Mouse (Mus musculus) c-Kit-positive CD71-positive TER-119-negative erythroid progenitor cells, embryonic 14.5 days (primary cell): ENCODE measurements around the gene Htr1a.

ENCODE experiments used
- DNase-seq: peaks from one replicate; pipeline ENCODE4 v3.0.0-alpha.2; 2013; ENCODE audit warnings: low read depth

Gene Htr1a

DNA sequence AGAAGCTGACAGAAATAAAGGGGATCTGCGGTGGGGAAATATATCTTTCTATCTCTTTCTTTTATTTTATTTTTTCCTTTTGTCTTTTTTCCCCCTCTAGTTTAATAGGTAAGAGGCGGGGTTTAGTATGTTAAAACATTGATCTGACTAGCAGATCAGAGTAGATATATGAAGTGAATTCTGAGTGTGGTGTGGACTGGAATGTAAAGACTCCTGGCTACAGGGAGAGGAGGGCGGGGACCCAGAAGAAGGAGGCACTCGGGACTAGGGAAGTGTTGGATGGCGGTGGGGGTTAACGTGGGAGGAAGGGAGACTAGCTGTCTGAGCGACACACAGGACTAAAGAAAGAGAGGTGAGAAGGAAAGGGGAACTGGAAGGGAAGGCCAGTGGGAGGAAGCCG, at the start of gene Htr1a:
TSS of gene Htr1a (plus strand) at position 301 of the 400 bp plus-strand sequence.
- no peak for DNase-seq

DNA sequence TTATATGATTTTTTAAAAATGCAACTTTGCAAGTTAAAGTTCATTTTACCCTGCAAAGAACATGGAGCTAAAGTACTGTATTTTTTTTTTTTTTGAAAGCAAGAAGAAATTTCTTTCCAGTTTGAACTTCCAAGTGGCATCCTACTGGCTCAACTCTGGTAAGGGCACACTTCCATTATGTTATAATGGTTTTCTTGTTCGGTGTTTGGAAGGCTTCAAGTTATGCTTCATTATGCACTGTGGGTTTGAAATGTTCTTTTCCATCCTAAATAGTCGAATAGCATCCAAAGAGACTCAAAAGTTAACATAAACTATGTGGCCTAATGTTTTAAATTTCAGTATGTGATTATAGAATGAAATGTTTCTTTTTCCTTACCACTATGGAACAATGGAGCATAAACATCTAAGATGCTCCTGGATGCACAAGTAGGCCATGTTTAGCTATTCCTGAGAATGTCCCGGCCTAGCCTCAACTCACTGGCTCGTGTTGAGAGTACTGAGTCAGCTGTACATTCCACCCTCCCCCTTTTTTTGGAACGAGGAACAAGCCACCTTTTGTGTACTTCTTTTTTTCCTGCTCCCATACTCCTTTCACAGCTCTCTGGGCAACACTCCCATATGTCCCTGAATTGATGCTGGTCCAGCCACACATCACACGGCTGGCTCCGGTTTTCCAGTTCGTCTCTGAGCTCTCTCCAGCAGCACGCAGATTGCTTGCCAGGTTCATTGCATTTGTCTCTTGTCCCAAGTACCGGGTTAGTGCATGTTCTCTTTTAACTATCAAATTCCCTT, 31.7 kb upstream of the Htr1a start:
- no peak for DNase-seq

DNA sequence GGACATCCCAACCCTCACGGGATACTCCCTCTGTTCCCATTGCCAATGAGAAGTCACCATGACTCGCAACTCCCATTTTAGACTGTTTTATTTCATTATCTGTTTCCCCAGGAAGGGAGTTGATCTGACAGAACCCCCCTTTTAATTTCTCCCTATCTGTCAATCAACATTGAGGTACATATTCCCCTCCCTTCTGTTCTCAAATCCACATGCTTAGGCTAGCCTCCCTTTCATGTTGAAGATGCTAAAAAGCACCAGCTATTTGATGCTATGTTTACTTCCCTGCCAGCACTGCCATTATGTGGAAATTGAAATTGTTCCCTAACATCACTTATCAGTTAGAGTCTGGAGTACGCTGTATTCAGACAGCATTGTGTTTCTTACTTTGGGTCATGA, 31.1 kb upstream of the Htr1a start:
- DNase-seq = no peak

GRCm38 (mm10) chr13:105433141-105433540, 10.3 kb upstream of the Htr1a start:
- no peak for DNase-seq

DNA sequence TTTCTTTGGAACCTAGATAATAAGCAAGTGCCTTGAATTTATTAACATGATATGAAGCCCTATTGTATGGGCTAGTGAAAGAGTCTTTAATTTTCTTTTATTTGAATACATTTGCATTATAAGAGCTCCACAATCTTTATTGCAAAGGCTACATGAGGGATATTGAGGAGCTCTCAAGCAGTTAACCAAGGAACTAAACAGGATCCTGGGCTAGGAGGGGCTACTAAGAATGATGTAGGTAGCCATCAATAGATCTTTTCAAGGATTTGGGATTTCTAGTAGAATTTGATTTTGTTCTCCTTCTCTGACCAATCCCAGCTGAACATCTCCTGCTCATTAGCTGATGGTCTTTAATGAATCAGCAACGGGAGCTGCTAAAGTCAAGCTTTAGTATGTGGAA, 9.8 kb upstream of the Htr1a start:
- no peak for DNase-seq

GRCm38 (mm10) chr13:105442576-105442975, 863 bp upstream of the Htr1a start:
- DNase-seq = peak; percentile 40

DNA sequence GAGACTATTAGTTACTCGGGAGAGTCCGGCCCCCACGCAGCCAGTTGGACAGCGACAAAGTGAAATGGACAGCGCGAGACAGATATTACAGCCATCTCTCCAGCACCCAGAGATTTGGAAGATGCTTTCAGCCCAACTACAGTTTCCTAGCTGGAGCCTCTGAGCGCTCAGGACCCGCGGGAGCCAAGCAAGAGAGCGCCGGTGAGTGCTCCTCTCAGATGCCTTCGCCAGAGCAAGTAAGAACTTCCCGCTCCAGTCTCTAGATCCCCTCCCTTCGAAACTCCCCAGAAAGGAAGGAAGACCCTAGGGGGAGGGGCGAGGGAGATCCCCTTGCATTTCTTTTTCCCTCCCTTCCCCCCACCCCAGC, 415 bp downstream of the Htr1a start:
- DNase-seq = no peak

- no peak for DNase-seq
Measured at GRCm38 (mm10) chr13:105444238-105444894, 927 bp downstream of the Htr1a start.

DNA sequence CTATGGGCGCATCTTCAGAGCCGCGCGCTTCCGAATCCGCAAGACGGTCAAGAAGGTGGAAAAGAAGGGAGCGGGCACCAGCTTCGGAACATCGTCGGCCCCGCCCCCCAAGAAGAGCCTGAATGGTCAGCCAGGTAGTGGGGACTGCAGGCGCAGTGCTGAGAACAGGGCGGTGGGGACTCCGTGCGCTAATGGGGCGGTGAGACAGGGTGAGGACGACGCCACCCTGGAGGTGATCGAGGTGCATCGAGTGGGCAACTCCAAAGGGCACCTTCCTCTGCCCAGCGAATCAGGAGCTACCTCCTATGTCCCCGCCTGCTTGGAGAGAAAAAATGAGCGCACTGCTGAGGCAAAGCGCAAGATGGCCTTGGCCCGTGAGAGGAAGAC, 1.4 kb downstream of the Htr1a start:
- DNase-seq = no peak

GRCm38 (mm10) chr13:105446239-105446638, 2.8 kb downstream of the Htr1a start:
- no peak for DNase-seq

DNA sequence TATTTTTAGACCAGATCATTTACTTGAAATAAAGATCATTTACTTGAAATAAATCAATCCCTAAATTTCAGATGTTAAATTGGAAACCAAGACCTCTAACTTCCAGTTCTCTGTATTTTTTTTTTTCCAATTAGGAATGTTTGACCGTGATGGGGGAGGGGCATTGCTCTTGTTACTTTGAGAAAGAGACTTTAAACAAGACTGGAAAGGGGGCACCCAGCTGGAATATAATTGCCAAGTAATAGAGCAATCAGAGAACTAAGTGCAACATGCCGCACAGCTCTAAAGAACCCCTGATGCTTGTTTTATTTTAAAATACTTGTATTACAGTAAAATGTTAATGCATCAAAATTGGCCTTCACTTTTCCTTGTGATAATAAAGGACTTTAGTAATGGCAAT, 4.3 kb downstream of the Htr1a start:
- no peak for DNase-seq

GRCm38 (mm10) chr13:105451536-105451935, 8.1 kb downstream of the Htr1a start:
- no peak for DNase-seq
